Mouse (Mus musculus) cortical plate, adult 2 months (tissue): ENCODE measurements around the gene Pgd.

Source experiments
- CTCF ChIP-seq: fragments of 200-500 bp; IDR thresholded peaks from 2 replicates; pipeline ENCODE4 v1.5.1; 2011; ENCODE audit warnings: mild to moderate bottlenecking, control low read depth, low read length; ENCODE audit not compliant: insufficient read depth; ENCODE audit errors: extremely low read depth
- POLR2A ChIP-seq: fragments of 200-500 bp; IDR thresholded peaks from 2 replicates; pipeline ENCODE4 v1.6.1; 2011; ENCODE audit warnings: mild to moderate bottlenecking, low read length, control low read depth; ENCODE audit not compliant: insufficient read depth; ENCODE audit errors: extremely low read depth

DNA sequence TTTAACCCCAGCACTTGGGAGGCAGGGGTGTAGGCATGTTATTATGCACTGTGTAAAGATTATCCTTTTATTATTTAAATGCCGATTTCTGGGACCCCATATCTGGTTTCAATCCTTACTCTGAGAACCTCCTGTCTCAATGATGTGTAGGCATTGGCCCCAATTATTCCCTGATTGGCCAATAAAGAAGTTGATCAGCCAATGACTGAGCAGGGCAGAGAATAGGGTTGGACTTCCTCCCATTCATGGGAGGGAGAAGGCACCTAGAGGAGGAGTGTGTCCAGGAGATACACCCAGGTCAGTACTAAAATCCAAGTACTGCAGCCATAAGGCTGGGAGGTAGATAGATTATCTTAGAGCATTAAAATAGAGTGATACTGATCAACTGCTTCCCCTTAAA lies 3.4 kb downstream of the Pgd start:
- TF ChIP-seq CTCF (no peak), POLR2A (no peak)
